Mouse (Mus musculus): ENCODE results near the gene Mgp.

GRCm38 (mm10) chr6:136858420-136858819, 17.2 kb downstream of the Mgp start:
- TF ChIP-seq POLR2A (IDR thresholded peaks at IDR 0.05; ENCODE audit: insufficient read depth, low read depth, low read length) (no peak), CTCF (IDR thresholded peaks at IDR 0.05; ENCODE audit: insufficient read depth, low read depth, low read length) (no peak)
